Mouse (Mus musculus) olfactory bulb, adult 2 months (tissue): ENCODE results near the gene Spdye4c.

Experiments used
- CTCF ChIP-seq: fragments of 200-500 bp; IDR thresholded peaks from 2 replicates; pipeline ENCODE4 v1.5.1; 2012; ENCODE audit warnings: low read depth, mild to moderate bottlenecking, low read length, moderate library complexity; ENCODE audit not compliant: insufficient read depth
- POLR2A ChIP-seq: fragments of 200-500 bp; IDR thresholded peaks from 2 replicates; pipeline ENCODE4 v1.6.1; 2012; ENCODE audit warnings: mild to moderate bottlenecking, low read depth, low read length, moderate library complexity; ENCODE audit not compliant: insufficient read depth

- no peak for TF ChIP-seq CTCF
- no peak for TF ChIP-seq POLR2A
Observed at GRCm38 (mm10) chr2:128601534-128601933, 10.5 kb downstream of the Spdye4c start.
